Mouse (Mus musculus) MEL-GATA-1-ER (cell line): ENCODE data around the gene Gstm2.
"Not testable (repeated sequence)": the region's sequence is repeated elsewhere in the genome, so short reads cannot be mapped to it uniquely, and the experiment has no call there.

Experiments used
- DNase-seq: peaks from one replicate; pipeline ENCODE4 v3.0.0-alpha.2; 2012; ENCODE audit warnings: low read depth; ENCODE audit errors: extremely low read depth

Gstm2 gene

GRCm38 (mm10) chr3:107996576-107996975 is 10.3 kb upstream of the Gstm2 start:
- DNase-seq = no peak

- DNase-seq = not testable (repeated sequence)
Observed at GRCm38 (mm10) chr3:107995974-107996373, 9.7 kb upstream of the Gstm2 start.

GRCm38 (mm10) chr3:107985141-107985540 is 1.1 kb downstream of the Gstm2 start:
- not testable (repeated sequence) for DNase-seq

- DNase-seq = no peak
Observed at GRCm38 (mm10) chr3:107984471-107984870, 1.8 kb downstream of the Gstm2 start.

- DNase-seq = no peak
Observed at GRCm38 (mm10) chr3:107983771-107984170, 2.5 kb downstream of the Gstm2 start.

GRCm38 (mm10) chr3:107982726-107983125 is 3.5 kb downstream of the Gstm2 start:
- no peak for DNase-seq

- no peak for DNase-seq
Observed at GRCm38 (mm10) chr3:107981261-107981660, 5.0 kb downstream of the Gstm2 start.

- no peak for DNase-seq
Observed at GRCm38 (mm10) chr3:107977691-107978090, 8.6 kb downstream of the Gstm2 start.

- no peak for DNase-seq
Observed at GRCm38 (mm10) chr3:107974237-107974636, 12.0 kb downstream of the Gstm2 start.

GRCm38 (mm10) chr3:107972070-107972469 is 14.2 kb downstream of the Gstm2 start:
- no peak for DNase-seq

- not testable (repeated sequence) for DNase-seq
Observed at GRCm38 (mm10) chr3:107971101-107971500, 15.2 kb downstream of the Gstm2 start.

- DNase-seq = no peak
Observed at GRCm38 (mm10) chr3:107968724-107969395, 17.4 kb downstream of the Gstm2 start, which contains the start of gene Gstm3. Gene Gstm3 (minus strand): TSS chr3:107969283.

- DNase-seq = no peak
Observed at GRCm38 (mm10) chr3:107966631-107967030, 19.6 kb downstream of the Gstm2 start.

GRCm38 (mm10) chr3:107965592-107965991 is 20.7 kb downstream of the Gstm2 start:
- no peak for DNase-seq

- peak; percentile 79 for DNase-seq
Observed at GRCm38 (mm10) chr3:107964656-107965308, 21.5 kb downstream of the Gstm2 start.

GRCm38 (mm10) chr3:107964026-107964425 is 22.2 kb downstream of the Gstm2 start:
- peak; percentile 39 for DNase-seq

GRCm38 (mm10) chr3:107955260-107955659 is 31.0 kb downstream of the Gstm2 start:
- not testable (repeated sequence) for DNase-seq

- DNase-seq = no peak
Observed at GRCm38 (mm10) chr3:107953906-107954305, 32.3 kb downstream of the Gstm2 start.

GRCm38 (mm10) chr3:107953328-107953755 is 32.9 kb downstream of the Gstm2 start:
- DNase-seq = peak; percentile 59

GRCm38 (mm10) chr3:107950531-107950930 is 35.7 kb downstream of the Gstm2 start:
- DNase-seq = no peak

GRCm38 (mm10) chr3:107949461-107949860 is 36.8 kb downstream of the Gstm2 start:
- not testable (repeated sequence) for DNase-seq

GRCm38 (mm10) chr3:107945729-107946128 is 40.5 kb downstream of the Gstm2 start:
- DNase-seq = no peak
